Mouse (Mus musculus) limb, embryonic 11.5 days (tissue): ENCODE results near the gene 4930519G04Rik. TPM values are rescaled to one million over a fixed set of nuclear protein-coding genes. Genes with fewer than 3 reads are reported as not detected.

Experiments
- ATAC-seq: fragments of 200-750 bp; cut with Nextera tagmentation; 2 replicates; pipeline ENCODE4 v1.8.0; 2017; ENCODE audit warnings: low read depth; ENCODE audit not compliant: insufficient number of reproducible peaks, low FRiP score, low TSS enrichment
- DNase-seq: peaks from one replicate; pipeline ENCODE4 v3.0.0-alpha.2; 2015; ENCODE audit warnings: low spot score
- H3K27ac ChIP-seq: fragments of 300-500 bp; sonication (generic); replicated peaks from 2 replicates; pipeline ENCODE4 v1.5.1; 2014; ENCODE audit warnings: low read depth, mild to moderate bottlenecking, low read length
- H3K27me3 ChIP-seq: fragments of 300-500 bp; sonication (generic); 2 replicates; pipeline ENCODE4 v1.6.1; 2014; ENCODE audit warnings: mild to moderate bottlenecking, low read length, mixed read lengths; ENCODE audit not compliant: control insufficient read depth, insufficient read depth
- H3K36me3 ChIP-seq: fragments of 300-500 bp; sonication (generic); 2 replicates; pipeline ENCODE4 v1.6.1; 2014; ENCODE audit warnings: mild to moderate bottlenecking, low read length, moderate library complexity, mixed read lengths; ENCODE audit not compliant: control insufficient read depth, insufficient read depth
- H3K4me1 ChIP-seq: fragments of 300-500 bp; sonication (generic); 2 replicates; pipeline ENCODE4 v1.6.1; 2014; ENCODE audit warnings: low read length, mixed read lengths; ENCODE audit not compliant: control insufficient read depth, insufficient read depth
- H3K4me2 ChIP-seq: fragments of 300-500 bp; sonication (generic); 2 replicates; pipeline ENCODE4 v1.6.1; 2014; ENCODE audit warnings: low read depth, mild to moderate bottlenecking, moderate library complexity; ENCODE audit not compliant: severe bottlenecking
- H3K4me3 ChIP-seq: fragments of 300-500 bp; sonication (generic); 2 replicates; pipeline ENCODE4 v1.5.1; 2014; ENCODE audit warnings: low read depth, low read length
- H3K9ac ChIP-seq: fragments of 300-500 bp; sonication (generic); 2 replicates; pipeline ENCODE4 v1.6.1; 2014; ENCODE audit warnings: mild to moderate bottlenecking, low read length
- H3K9me3 ChIP-seq: fragments of 300-500 bp; sonication (generic); 2 replicates; pipeline ENCODE4 v1.6.1; 2016; ENCODE audit warnings: low read length; ENCODE audit not compliant: control insufficient read depth
- WGBS: fragments of 180-500 bp; shearing (Covaris S2); extraction: QIAGEN DNeasy Blood & Tissue Kit; methylation state at CpG from one replicate; pipeline ENCODE4 v1.1.7; 2014; 5-methylcytosine and 5-hydroxymethylcytosine counted together
- polyA plus RNA-seq: library from polyadenylated mRNA; unstranded; fragments of >200 nt; fragmentation: Nextera tagmentation; extraction: Ambion mirVana; gene quantifications from 2 replicates; pipeline ENCODE4 v1.2.1, GENCODE M21; 2014

4930519G04Rik gene
- polyA plus RNA-seq, 1 experiment from 2014 or later, result not detected

DNA sequence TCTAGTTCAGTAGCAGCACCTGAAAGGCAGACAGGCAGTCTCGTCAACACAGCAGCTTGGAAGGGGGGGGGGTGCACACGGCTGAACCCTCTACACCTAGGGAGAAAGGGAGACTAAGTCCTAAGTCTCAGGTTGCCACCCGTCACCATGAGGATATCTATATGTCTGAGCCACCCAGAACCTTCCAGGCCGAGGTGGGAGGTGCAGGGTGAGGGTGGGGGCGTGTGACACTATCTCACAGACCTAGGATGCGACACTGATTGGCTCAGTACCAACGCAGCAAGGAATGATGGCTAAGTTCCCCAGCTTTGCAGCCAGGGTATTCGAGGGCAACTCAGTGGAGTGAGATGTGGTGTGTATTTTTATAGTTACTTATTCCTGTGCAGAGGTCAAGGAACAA, 45.1 kb upstream of the 4930519G04Rik start:
- no peak overlapping the region for H3K4me2 ChIP-seq
- WGBS, result 59% methylated on average over 8 of the region's 8 CpGs
- peaks cover 22% of the 10 kb centered on the region for H3K4me1 ChIP-seq

DNA sequence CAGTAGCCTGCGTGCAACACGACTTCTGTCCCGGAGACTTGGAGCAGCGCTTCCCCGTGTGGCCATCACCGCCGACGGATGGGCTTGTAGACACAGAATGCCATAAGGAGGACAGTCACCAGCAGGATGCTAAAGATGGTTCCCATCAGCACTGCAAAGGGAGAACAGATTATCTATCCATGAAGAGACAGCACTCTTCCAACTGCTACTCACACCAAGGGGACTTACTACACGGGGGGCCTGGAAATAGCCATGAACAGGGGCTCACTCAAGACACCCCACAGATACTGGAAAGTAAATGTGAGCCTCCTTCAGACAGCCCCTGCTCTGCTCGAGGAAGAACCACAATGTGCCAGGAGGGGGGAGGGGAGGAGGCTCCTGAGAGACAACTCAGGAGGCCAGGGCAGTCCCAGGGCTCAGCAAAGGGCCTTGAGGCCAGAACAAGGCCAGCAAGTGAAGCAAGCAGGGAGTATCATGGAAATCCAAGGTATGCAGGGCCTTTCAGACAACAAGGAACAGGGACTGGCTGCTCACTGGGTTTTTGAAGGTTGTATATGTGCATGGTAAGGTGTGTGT, 44.2 kb upstream of the 4930519G04Rik start:
- Histone ChIP-seq H3K4me3 (no peak overlapping the region), H3K4me1 (peaks cover 22% of the 10 kb centered on the region), H3K27me3 (no peaks in the 10 kb centered on the region), H3K36me3 (peaks cover 2% of the 10 kb centered on the region; the same call in 1 of the 2 replicates), H3K9me3 (no peaks in the 10 kb centered on the region), H3K4me2 (no peak overlapping the region), H3K27ac (no peak overlapping the region), H3K9ac (no peak overlapping the region)
- 80% methylated on average over 10 of the region's 10 CpGs for WGBS
- no peak for DNase-seq
- no peak for ATAC-seq

More for the DNA sequence above, 45.1 kb upstream of the 4930519G04Rik start:
- H3K27ac ChIP-seq, result no peak overlapping the region
- no peak overlapping the region for H3K9ac ChIP-seq
- ATAC-seq (no peak), DNase-seq (no peak)
- peaks cover 9% of the 10 kb centered on the region; the same call in 1 of the 2 replicates for H3K36me3 ChIP-seq
- H3K4me3 ChIP-seq, result no peak overlapping the region
- H3K27me3 ChIP-seq, result no peaks in the 10 kb centered on the region
- no peaks in the 10 kb centered on the region for H3K9me3 ChIP-seq

DNA sequence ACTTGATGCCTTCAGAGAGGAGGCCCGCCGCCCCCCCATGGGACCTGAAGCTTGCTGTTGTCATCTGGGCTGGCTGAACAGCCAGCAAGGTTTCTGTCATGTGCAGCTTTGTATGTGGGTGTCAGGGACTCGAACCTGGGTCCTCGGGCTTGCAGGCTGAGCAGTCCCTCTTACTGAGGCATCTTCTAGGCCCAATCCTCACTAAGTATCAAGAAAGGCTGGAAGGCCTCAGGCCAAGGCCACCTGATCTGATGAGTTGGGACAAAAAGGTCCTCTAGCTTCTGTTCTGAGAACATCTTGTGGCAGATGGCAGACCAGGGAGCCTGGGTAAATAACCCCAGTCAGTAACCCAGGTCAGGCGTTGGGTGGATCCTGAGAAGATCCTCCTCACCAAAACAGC, 43.6 kb upstream of the 4930519G04Rik start:
- no peak overlapping the region for H3K27ac ChIP-seq
- H3K27me3 ChIP-seq, result no peaks in the 10 kb centered on the region
- H3K4me3 ChIP-seq, result no peak overlapping the region
- no peaks in the 10 kb centered on the region for H3K36me3 ChIP-seq
- WGBS, result 86% methylated on average over 5 of the region's 5 CpGs
- ATAC-seq (no peak), DNase-seq (no peak)
- peaks cover 22% of the 10 kb centered on the region for H3K4me1 ChIP-seq
- H3K9me3 ChIP-seq, result no peaks in the 10 kb centered on the region
- no peak overlapping the region for H3K9ac ChIP-seq
- H3K4me2 ChIP-seq, result no peak overlapping the region

DNA sequence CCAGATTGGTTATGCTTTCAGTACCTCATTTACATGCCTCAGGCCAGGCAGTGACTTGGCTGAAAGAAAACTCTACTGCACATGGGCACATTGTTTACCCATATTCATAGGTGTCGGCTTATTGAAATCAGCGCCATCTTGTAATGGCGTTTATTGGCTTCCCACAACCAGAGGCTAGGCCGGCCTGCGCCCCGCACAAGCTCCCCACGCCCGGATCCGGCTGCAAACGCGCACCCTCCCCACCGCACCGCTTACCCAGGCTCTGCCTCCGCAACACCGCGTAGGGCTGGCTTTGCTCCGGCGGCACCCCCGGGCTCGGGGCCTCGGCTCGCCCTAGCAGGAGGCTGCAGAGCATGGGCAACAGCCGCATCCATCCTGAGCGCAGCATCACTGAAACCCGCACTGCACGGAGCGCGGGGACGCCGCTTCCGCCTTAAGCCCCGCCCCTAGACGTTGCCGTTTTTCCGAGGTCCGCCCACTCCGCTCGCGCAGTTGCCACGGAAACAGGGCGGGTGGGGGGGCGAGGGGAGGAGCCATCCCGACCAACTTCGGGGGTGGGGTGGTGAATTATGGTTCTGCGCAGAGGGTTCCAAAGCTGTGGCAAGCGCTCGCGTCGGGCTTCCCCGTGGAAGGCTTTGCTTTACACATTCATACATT, 39.8 kb upstream of the 4930519G04Rik start:
- Histone ChIP-seq H3K27ac (peak overlapping the region; percentile 59; the same call in 1 of the 2 replicates), H3K4me1 (peaks cover 3% of the 10 kb centered on the region), H3K9me3 (no peaks in the 10 kb centered on the region), H3K9ac (peak overlapping the region; percentile 90), H3K36me3 (no peaks in the 10 kb centered on the region), H3K27me3 (no peaks in the 10 kb centered on the region), H3K4me2 (peak overlapping the region; percentile 41), H3K4me3 (peak overlapping the region; percentile 81)
- under 1% methylated on average over 50 of the region's 50 CpGs for WGBS
- ATAC-seq, result peak; percentile 93
- DNase-seq, result peak; percentile 94

DNA sequence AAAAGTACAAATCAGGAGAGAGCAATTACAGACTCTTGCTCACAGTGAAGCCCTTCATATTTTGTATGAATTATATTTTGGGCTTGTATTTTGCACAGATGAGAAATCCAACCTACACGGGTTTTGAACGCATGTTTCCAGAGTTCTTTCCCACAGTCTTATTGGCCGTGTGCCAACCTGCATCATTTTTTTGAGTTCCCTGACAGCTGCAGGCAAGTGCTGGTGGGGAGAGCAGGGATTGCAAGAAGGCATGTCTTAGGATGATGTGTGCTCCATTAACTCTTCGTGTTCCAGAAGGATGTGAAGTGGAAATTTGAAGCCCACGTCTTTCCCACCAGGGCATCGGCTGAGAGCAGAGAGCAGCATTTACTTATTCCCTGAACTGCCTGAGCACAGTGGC, 36.9 kb upstream of the 4930519G04Rik start:
- H3K27me3 ChIP-seq, result no peaks in the 10 kb centered on the region
- H3K4me2 ChIP-seq, result no peak overlapping the region
- H3K4me1 ChIP-seq, result no peaks in the 10 kb centered on the region
- no peaks in the 10 kb centered on the region for H3K9me3 ChIP-seq
- no peak for ATAC-seq
- no peak overlapping the region for H3K27ac ChIP-seq
- H3K36me3 ChIP-seq, result peaks cover 2% of the 10 kb centered on the region; the same call in 1 of the 2 replicates
- no peak overlapping the region for H3K9ac ChIP-seq
- no peak for DNase-seq
- H3K4me3 ChIP-seq, result no peak overlapping the region
- WGBS, result 68% methylated on average over 6 of the region's 6 CpGs

DNA sequence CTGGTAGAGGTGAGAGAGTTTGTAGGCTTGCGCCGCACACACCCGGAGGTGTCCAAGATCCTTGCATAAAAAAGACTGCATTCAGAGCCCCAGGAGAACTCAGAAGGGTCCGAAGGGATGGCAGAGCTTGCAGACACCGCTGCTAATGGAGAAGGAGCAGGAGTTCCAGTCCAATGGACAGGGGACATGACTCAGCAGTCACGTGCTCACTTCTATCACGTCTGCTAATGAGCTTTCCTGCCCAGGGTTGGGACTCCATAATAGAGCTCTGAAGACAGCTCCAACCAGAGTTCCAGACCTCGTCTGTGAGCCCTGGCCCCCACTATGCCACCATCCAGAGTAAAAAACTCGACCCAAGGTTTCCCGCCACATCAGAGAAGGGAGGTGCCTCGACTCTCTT, 35.3 kb upstream of the 4930519G04Rik start:
- H3K9ac ChIP-seq, result no peak overlapping the region
- 81% methylated on average over 11 of the region's 11 CpGs for WGBS
- no peaks in the 10 kb centered on the region for H3K4me1 ChIP-seq
- H3K4me2 ChIP-seq, result no peak overlapping the region
- H3K27ac ChIP-seq, result no peak overlapping the region
- H3K4me3 ChIP-seq, result no peak overlapping the region
- H3K9me3 ChIP-seq, result no peaks in the 10 kb centered on the region
- H3K27me3 ChIP-seq, result no peaks in the 10 kb centered on the region
- DNase-seq (no peak), ATAC-seq (no peak)
- peaks cover 3% of the 10 kb centered on the region; the same call in 1 of the 2 replicates for H3K36me3 ChIP-seq

DNA sequence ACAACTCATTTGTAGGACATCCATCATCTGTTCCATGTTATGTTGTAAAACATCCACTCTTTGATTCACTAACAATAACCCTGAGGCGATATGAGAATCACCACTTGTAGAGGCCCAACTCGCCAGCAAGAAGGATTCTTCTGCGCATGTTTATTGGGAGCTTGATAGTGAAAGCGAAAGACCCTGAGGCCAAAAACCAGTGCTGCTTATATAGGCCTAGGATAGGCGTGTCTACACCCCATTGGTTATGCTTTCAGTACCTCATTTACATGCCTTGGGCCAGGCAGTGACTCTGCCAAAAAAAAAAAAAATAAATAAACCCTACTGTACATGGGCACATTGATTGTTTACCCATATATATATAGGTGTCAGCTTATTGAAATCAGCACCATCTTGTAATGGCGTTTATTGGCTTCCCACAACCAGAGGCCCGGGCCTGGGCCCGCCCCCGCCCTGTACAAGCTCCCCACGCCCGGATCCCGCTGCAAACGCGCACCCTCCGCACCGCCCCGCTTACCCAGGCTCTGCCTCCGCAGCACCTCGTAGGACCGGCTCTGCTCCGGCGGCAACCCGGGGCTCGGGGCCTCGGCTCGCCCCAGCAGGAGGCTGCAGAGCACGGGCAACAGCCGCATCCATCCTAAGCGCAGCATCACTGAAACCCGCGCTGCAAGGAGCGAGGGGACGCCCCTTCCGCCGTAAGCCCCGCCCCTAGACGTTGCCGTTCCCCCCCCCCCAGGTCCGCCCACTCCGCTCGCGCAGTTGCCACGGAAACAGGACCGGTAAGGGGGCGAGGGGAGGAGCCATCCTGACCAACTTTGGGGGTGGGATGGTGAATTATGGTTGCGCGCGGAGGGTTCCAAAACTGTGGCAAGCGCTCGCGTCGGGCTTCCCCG, 30.4 kb upstream of the 4930519G04Rik start, which contains the start of gene 1500011B03Rik:
Gene 1500011B03Rik, minus strand, starts transcription at position 673 of the 893 bp plus-strand sequence.
- Histone ChIP-seq H3K9me3 (no peaks in the 10 kb centered on the region), H3K9ac (peak within 1 kb of the TSS; percentile 71), H3K36me3 (peaks cover 3% of the 10 kb centered on the region; the same call in 1 of the 2 replicates), H3K4me2 (peak within 1 kb of the TSS; percentile 60), H3K27me3 (no peaks in the 10 kb centered on the region), H3K4me3 (peak within 1 kb of the TSS; percentile 80), H3K4me1 (0 out of 2 replicates have a peak, but pooled peaks cover 2% of the 10 kb centered on the region), H3K27ac (peak within 1 kb of the TSS; percentile 62; the same call in 1 of the 2 replicates)
- WGBS, result 9% methylated on average over 53 of the region's 53 CpGs
- ATAC-seq (peak; percentile 84), DNase-seq (peak; percentile 90)

DNA sequence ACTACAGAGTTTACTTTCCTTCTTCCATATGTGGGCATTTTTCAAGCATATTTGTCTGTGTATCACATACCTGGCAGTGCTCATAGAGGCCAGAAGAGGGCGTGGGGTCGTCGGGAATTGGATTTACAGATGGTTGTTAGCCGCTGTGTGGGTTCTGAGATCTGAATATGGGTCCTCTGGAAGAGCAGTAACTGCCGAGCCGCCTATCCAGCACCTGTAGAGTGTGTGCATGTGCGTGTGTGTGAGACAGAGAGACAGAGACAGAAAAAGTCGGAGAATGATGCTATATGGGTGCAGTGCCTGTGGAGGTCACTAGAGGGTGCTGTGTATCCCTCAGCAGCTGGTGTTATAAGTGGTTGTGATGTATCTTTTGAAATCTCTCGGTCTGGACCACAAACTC, 29.3 kb upstream of the 4930519G04Rik start:
- Histone ChIP-seq H3K27ac (no peak overlapping the region), H3K4me3 (no peak overlapping the region), H3K4me1 (0 out of 2 replicates have a peak, but pooled peaks cover 2% of the 10 kb centered on the region), H3K9me3 (no peaks in the 10 kb centered on the region), H3K36me3 (peaks cover 3% of the 10 kb centered on the region; the same call in 1 of the 2 replicates), H3K27me3 (no peaks in the 10 kb centered on the region), H3K9ac (no peak overlapping the region), H3K4me2 (no peak overlapping the region)
- 18% methylated on average over 9 of the region's 9 CpGs for WGBS
- ATAC-seq, result no peak
- DNase-seq, result peak; percentile 63
